Mouse (Mus musculus) hindbrain, embryonic 15.5 days (tissue): Measurements from ENCODE around the gene Wdr35. TPM values are rescaled to one million over a fixed set of nuclear protein-coding genes. Genes with fewer than 3 reads are reported as not detected.
"Not testable (repeated sequence)": the region's sequence is repeated elsewhere in the genome, so short reads cannot be mapped to it uniquely, and the experiment has no call there.

Source experiments
- ATAC-seq: fragments of 200-750 bp; cut with Nextera tagmentation; 2 replicates; pipeline ENCODE4 v1.8.0; 2017; ENCODE audit warnings: low read depth, moderate number of reproducible peaks, moderate TSS enrichment; ENCODE audit not compliant: low FRiP score
- H3K27ac ChIP-seq: fragments of 300-500 bp; sonication (generic); replicated peaks from 2 replicates; pipeline ENCODE4 v1.5.1; 2015; ENCODE audit warnings: mild to moderate bottlenecking, inconsistent platforms
- H3K27me3 ChIP-seq: fragments of 300-500 bp; sonication (generic); 2 replicates; pipeline ENCODE4 v1.6.1; 2015; ENCODE audit warnings: control low read depth, inconsistent platforms
- H3K36me3 ChIP-seq: fragments of 300-500 bp; sonication (generic); 2 replicates; pipeline ENCODE4 v1.6.1; 2015; ENCODE audit warnings: control low read depth, inconsistent platforms
- H3K4me1 ChIP-seq: fragments of 300-500 bp; sonication (generic); replicated peaks from 2 replicates; pipeline ENCODE4 v1.6.1; 2015; ENCODE audit warnings: control low read depth, inconsistent platforms
- H3K4me2 ChIP-seq: fragments of 300-500 bp; sonication (generic); 2 replicates; pipeline ENCODE4 v1.6.1; 2015; ENCODE audit warnings: moderate library complexity, mild to moderate bottlenecking, inconsistent platforms
- H3K4me3 ChIP-seq: fragments of 300-500 bp; sonication (generic); 2 replicates; pipeline ENCODE4 v1.5.1; 2015; ENCODE audit warnings: mild to moderate bottlenecking, inconsistent platforms
- H3K9ac ChIP-seq: fragments of 300-500 bp; sonication (generic); 2 replicates; pipeline ENCODE4 v1.6.1; 2015; ENCODE audit warnings: inconsistent platforms
- H3K9me3 ChIP-seq: fragments of 300-500 bp; sonication (generic); 2 replicates; pipeline ENCODE4 v1.6.1; 2016; ENCODE audit warnings: control low read depth, inconsistent platforms
- WGBS: fragments of 180-500 bp; shearing (Covaris S2); methylation state at CpG from one replicate; pipeline ENCODE4 v1.1.7; 2015; 5-methylcytosine and 5-hydroxymethylcytosine counted together
- polyA plus RNA-seq: library from polyadenylated mRNA; unstranded; fragments of >200 nt; fragmentation: Nextera tagmentation; extraction: Ambion mirVana; gene quantifications from 2 replicates; pipeline ENCODE4 v1.2.1, GENCODE M21; 2015

Gene Wdr35
- polyA plus RNA-seq, result 21.7 and 22.5 TPM in 2 replicates

DNA sequence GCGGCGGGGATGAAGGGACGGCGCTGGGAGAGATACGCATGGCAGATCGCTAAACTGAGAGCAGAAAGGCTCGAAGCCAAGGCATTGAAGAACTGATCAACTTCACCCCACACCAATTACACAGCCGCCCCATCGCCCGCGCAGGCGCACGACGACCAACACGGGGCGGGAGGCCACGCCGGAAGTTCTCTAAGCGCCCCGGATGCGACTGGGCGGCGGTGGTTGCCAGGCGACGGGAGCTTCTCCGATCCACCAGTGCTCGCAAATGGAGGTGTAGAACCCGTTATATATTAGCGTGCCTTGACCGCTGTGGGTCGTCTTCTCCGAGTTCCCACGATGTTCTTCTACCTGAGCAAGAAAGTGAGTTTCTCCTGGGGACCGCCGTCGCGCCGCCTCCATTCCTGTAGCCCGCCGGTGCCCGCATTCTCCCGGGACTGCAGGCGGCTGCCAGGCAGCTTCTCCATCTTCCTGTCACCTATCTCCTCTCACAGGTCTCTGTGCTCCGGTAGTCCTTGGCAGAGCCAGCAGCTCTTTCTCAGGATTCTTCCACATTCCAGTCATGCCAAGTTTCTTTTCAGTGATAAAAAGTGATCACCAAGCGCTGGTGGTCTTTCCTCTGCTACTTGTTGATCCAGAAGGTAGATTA is at the start of gene Wdr35:
Gene Wdr35 (plus strand): TSS at position 73 of the 646 bp plus-strand sequence.
- peak; percentile 99 for ATAC-seq

DNA sequence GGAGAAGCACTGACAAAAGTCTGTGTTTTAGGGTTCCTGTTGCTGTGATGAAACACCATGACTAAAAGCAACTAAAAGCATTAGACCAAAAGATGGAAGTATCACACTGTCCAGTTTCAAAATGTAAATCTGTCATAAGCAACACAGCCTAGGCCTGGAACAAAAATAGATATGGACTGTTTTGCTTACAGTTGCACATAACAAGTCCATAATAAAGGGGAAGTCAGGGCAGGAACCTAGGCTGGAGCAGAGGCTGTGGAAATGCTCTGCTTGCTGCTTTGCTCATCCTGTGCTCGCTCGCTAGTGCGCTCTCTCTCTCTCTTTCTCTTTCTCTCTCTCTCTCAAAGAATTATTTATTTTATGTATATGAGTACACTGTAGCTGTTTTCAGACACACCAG is 46.0 kb upstream of the Wdr35 start:
- no peaks in the 10 kb centered on the region for H3K36me3 ChIP-seq

More for the DNA sequence above, at the start of gene Wdr35:
- peaks cover 21% of the 10 kb centered on the region for H3K4me1 ChIP-seq
- no peaks in the 10 kb centered on the region for H3K36me3 ChIP-seq
- no peaks in the 10 kb centered on the region for H3K27me3 ChIP-seq
- H3K4me2 ChIP-seq, result peak within 1 kb of the TSS; percentile 70
- peak within 1 kb of the TSS; percentile 56 for H3K9ac ChIP-seq
- no peaks in the 10 kb centered on the region for H3K9me3 ChIP-seq
- WGBS, result under 1% methylated on average over 45 of the region's 45 CpGs
- peak within 1 kb of the TSS; percentile 52 for H3K4me3 ChIP-seq
- peak within 1 kb of the TSS; percentile 86 for H3K27ac ChIP-seq

DNA sequence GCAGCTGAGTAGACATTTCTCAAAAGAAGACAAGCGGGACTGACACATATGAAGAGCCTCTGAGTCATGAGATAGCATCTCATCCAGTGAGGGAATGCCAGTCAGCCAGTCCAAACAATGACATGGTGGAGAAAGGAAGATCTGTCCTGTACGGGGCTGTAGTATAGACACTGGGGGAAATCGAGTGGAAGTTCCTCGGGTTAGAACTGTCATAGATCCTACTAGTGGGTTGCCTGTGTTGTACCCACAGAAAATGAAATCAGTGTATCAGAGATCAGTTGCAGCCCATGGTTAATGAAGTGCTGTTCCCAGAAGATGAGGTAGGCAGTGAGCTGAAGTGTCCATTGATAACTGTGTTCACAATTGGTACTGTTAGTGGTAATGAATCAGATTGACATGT is 44.9 kb upstream of the Wdr35 start:
- WGBS, result 75% methylated on average over 4 of the region's 4 CpGs
- Histone ChIP-seq H3K36me3 (peaks cover 4% of the 10 kb centered on the region; the same call in 1 of the 2 replicates), H3K27ac (no peak overlapping the region), H3K4me1 (peaks cover 23% of the 10 kb centered on the region), H3K9ac (no peak overlapping the region), H3K9me3 (no peaks in the 10 kb centered on the region), H3K4me3 (no peak overlapping the region), H3K27me3 (no peaks in the 10 kb centered on the region), H3K4me2 (no peak overlapping the region)
- ATAC-seq, result no peak

More for the DNA sequence above, 46.0 kb upstream of the Wdr35 start:
- H3K4me3 ChIP-seq, result no peak overlapping the region
- ATAC-seq, result no peak
- 95% methylated on average over 3 of the region's 3 CpGs for WGBS
- H3K27me3 ChIP-seq, result no peaks in the 10 kb centered on the region
- H3K4me1 ChIP-seq, result peaks cover 34% of the 10 kb centered on the region
- H3K27ac ChIP-seq, result no peak overlapping the region
- no peak overlapping the region for H3K4me2 ChIP-seq
- no peaks in the 10 kb centered on the region for H3K9me3 ChIP-seq
- H3K9ac ChIP-seq, result no peak overlapping the region

DNA sequence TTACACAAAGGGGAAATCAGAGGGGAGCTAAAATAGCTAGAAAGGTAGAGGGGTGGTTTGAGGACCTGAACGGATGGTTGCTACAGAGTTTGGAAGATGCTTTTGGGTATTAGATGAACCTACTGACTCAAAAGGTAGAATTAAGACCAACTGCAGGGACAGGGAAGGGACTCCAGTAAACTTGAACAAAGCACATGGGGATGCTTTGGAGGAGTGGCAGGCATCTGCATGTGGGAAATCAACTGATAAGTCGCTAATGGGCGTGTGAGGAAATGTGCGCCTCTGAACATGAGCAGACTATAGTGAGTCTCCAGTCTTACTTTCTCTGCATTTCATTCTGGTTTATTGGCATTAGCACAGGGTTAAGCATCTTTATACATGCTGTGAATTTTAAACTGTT is 42.6 kb upstream of the Wdr35 start:
- Histone ChIP-seq H3K4me2 (no peak overlapping the region), H3K9ac (no peak overlapping the region), H3K27ac (no peak overlapping the region), H3K27me3 (no peaks in the 10 kb centered on the region), H3K9me3 (no peaks in the 10 kb centered on the region), H3K4me3 (no peak overlapping the region), H3K4me1 (peaks cover 10% of the 10 kb centered on the region; the same call in 1 of the 2 replicates), H3K36me3 (peaks cover 18% of the 10 kb centered on the region)
- no peak for ATAC-seq
- WGBS, result 83% methylated on average over 4 of the region's 4 CpGs

DNA sequence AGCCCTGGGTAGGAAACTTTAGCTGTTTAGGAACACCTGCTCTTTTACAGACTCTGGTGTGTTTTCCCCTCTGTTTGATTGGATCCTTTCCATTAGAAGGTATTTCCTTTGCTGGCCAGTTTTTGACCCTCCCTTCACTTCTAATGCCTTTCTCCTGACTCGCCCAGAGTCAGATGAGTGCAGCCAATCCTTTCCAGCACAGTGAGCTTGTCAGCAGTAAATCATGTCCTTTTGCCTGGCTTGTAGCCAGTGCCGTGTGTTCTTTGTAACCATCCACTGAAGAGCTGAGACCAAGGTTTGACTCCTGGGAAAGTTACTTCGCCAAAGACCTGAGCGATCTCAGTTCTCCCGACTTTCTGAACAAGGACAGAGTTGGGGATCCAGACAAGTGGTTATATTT is 38.3 kb upstream of the Wdr35 start:
- H3K4me3 ChIP-seq, result no peak overlapping the region
- no peaks in the 10 kb centered on the region for H3K9me3 ChIP-seq
- H3K4me2 ChIP-seq, result no peak overlapping the region
- peaks cover 8% of the 10 kb centered on the region; the same call in 1 of the 2 replicates for H3K4me1 ChIP-seq
- H3K27ac ChIP-seq, result no peak overlapping the region
- H3K27me3 ChIP-seq, result no peaks in the 10 kb centered on the region
- 71% methylated on average over 5 of the region's 5 CpGs for WGBS
- ATAC-seq, result no peak
- no peak overlapping the region for H3K9ac ChIP-seq
- peaks cover 51% of the 10 kb centered on the region for H3K36me3 ChIP-seq

DNA sequence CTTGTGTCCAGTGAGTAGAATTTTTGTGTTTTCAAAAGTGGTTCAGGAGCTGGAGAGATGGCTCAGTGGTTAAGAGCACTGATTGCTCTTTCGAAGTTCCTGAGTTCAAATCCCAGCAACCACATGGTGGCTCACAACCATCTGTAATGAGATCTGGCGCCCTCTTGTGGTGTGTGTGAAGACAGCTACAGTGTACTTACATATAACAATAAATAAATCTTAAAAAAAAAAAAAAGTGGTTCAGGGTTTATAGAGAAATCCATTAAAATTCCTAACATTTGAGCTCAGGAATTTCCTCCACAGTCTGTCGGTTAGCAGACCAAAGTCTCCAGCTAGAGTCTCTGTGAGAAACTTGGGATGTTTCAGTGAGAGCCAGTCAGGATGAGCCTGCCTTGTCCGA is 37.5 kb upstream of the Wdr35 start:
- H3K4me3 ChIP-seq, H3K9ac ChIP-seq, H3K4me2 ChIP-seq, H3K4me1 ChIP-seq, H3K9me3 ChIP-seq, H3K27me3 ChIP-seq, H3K27ac ChIP-seq, ATAC-seq: not testable (repeated sequence)
- 79% methylated on average over 4 of the region's 4 CpGs for WGBS
- peaks cover 51% of the 10 kb centered on the region for H3K36me3 ChIP-seq

DNA sequence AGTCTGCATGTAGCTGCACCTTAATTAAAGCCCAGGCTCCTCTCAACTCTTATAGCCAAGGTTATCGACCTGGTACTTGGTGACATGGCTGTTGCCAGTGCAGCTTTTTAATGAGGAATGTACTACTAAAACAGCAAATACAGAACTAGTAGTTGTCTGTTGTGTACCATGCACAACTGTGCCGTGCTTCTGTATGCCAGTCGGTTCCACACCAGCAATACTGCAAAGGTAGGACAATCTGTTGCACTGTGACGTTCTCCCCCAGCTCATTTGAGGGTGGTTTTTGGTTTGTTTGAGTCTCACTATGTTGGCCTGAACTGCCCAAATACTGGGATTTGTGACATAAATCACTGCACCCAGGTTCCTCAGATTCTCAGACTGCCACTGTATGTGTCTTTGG is 34.2 kb upstream of the Wdr35 start:
- ATAC-seq, result no peak
- H3K9me3 ChIP-seq, result no peaks in the 10 kb centered on the region
- no peaks in the 10 kb centered on the region for H3K4me1 ChIP-seq
- 97% methylated on average over 4 of the region's 4 CpGs for WGBS
- H3K27me3 ChIP-seq, result no peaks in the 10 kb centered on the region
- H3K36me3 ChIP-seq, result peaks cover 44% of the 10 kb centered on the region
- no peak overlapping the region for H3K4me3 ChIP-seq
- no peak overlapping the region for H3K9ac ChIP-seq
- no peak overlapping the region for H3K27ac ChIP-seq
- no peak overlapping the region for H3K4me2 ChIP-seq

DNA sequence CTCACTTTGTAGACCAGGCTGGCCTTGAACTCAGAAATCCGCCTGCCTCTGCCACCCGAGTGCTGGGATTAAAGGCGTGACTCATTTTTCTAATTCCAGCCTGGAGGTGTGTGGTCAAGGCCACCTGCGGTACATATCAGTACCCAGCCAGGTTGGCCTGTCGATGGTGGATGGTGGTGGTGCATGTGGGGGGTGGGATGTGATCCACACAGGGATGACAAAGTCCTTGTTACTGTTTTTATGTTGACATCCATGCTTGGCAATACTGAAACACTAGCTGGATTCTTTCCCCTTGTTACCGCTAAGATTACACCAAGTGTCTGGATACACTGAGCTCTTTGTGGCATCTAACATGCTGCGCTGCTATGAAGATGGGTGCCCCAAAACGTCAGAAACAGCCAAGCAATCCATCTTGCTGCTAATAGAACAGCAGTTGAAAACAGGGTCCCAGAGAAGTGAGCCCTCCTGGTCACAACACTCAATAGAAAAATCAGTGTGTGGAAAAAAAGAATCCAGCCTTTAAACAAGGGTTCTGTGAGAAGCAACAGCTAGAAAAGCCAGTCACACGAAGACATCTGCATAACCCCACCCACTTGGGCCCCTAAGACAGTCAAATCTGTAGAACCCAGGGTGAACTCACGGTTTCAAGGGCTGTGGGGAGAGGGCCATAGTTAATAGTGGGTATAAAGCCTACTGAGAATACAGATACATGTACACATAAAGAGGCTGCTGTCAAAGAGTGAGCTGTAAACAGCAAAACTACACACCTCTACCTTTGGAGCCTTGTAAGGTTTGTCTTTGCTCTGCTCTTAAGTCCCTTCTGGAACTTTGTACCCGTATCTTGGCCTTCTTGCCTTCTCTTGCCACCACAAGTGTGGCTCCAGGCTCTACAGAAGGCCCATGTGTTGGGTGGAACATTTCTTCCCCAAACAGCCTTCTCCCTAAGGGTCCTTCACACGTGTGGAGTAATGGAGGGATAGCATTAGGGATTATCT is 33.4 kb upstream of the Wdr35 start:
- 73% methylated on average over 12 of the region's 12 CpGs for WGBS
- peaks cover 38% of the 10 kb centered on the region for H3K36me3 ChIP-seq
- ATAC-seq, result no peak

DNA sequence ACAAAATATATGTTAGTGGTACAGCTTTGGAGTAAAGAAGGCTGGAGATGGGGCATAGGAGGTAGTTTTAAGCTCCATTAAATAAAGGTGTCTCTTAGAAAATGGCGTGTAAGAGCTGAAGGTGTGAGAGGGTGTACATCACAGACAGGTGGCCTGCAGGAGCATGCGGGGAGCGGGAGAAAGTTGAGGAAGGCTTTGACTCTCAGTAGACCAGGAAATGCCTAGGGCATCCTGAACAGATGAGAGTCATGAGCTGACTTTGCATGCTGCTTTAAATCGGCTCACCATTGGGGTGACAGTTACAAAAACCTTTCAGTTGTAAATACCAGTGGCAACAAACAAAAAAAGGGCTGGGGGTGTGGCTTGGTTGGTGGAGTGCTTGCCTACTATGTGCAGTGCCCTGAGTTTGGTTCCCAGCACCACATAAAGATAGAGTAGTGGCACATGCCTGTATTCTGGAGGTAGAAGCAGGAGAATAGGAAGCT is 32.5 kb upstream of the Wdr35 start:
- H3K4me2 ChIP-seq, result no peak overlapping the region
- no peaks in the 10 kb centered on the region for H3K9me3 ChIP-seq
- no peak overlapping the region for H3K4me3 ChIP-seq
- H3K27ac ChIP-seq, result no peak overlapping the region
- H3K9ac ChIP-seq, result no peak overlapping the region
- H3K4me1 ChIP-seq, result no peaks in the 10 kb centered on the region
- ATAC-seq, result no peak
- no peaks in the 10 kb centered on the region for H3K27me3 ChIP-seq
- H3K36me3 ChIP-seq, result peaks cover 32% of the 10 kb centered on the region
- 78% methylated on average over 4 of the region's 4 CpGs for WGBS

More for the DNA sequence above, 33.4 kb upstream of the Wdr35 start:
- no peaks in the 10 kb centered on the region for H3K4me1 ChIP-seq
- H3K4me3 ChIP-seq, result no peak overlapping the region
- no peaks in the 10 kb centered on the region for H3K9me3 ChIP-seq
- no peaks in the 10 kb centered on the region for H3K27me3 ChIP-seq
- no peak overlapping the region for H3K9ac ChIP-seq
- H3K27ac ChIP-seq, result no peak overlapping the region
- no peak overlapping the region for H3K4me2 ChIP-seq

DNA sequence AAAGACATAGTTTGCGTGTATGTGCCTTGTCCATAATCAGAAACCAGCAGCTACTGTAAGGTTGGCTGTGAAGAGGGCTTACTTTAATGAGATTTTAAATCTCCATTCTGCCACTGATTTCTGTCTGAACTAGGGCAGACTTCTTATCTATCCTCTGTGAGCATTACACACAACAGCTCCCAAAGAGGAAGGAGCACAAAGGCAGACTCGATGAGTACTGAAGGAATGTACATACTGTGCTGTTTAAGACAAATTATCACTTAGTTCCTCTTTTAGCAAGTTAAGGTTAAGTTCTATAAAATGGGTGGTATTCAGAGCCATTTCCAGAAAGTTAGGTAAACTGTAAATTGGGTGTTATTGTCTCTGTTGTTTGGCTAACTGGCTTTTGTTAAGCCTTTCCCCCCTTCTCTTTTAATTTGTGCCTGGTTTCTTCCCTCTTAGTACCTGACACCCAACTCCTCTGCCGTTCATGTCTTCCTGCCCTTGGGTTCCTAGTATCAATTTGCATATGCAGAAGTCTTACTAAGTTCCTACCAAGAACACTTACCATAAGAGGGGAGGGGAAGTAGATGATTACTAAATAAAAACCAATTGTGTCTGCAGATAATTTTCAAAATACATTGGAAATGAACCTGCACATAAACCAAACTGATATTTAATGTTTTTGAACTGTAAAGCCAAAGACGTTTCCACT is 31.8 kb upstream of the Wdr35 start:
- Histone ChIP-seq H3K36me3 (peaks cover 25% of the 10 kb centered on the region), H3K27me3 (no peaks in the 10 kb centered on the region), H3K4me3 (no peak overlapping the region), H3K4me2 (no peak overlapping the region), H3K27ac (no peak overlapping the region), H3K9ac (no peak overlapping the region), H3K9me3 (no peaks in the 10 kb centered on the region), H3K4me1 (no peaks in the 10 kb centered on the region)
- WGBS, result 78% methylated on average over 4 of the region's 4 CpGs
- ATAC-seq, result no peak

DNA sequence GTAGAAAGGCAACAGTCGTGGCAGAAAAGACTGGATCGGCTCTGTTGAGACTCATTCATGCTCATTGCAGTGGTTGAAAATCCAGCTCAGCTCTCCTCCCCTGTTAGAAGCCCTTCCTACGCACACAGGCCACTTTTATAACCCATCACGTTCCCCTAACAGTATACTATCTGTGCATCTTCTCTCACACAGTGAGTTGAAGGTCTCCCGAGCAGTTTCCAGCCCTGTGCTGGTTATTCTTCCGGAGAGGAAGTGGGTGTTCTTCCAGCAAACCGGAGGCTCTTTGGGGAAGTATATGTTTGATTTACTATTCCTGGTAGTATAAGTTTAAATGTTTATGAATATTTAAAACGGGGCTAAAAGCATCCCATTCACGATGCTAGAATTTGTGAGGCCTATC is 26.5 kb upstream of the Wdr35 start:
- WGBS, result 68% methylated on average over 9 of the region's 9 CpGs
- Histone ChIP-seq H3K4me2 (peak overlapping the region; percentile 99), H3K9me3 (no peaks in the 10 kb centered on the region), H3K36me3 (no peaks in the 10 kb centered on the region), H3K4me3 (no peak overlapping the region; the same call in 1 of the 2 replicates), H3K27me3 (peaks cover 6% of the 10 kb centered on the region; the same call in 1 of the 2 replicates), H3K9ac (no peak overlapping the region; the same call in 1 of the 2 replicates), H3K4me1 (peaks cover 10% of the 10 kb centered on the region), H3K27ac (no peak overlapping the region)
- ATAC-seq, result no peak
